Mouse (Mus musculus) embryonic fibroblast, embryonic 13.5 days (primary cell): ENCODE results near the gene Gpr142. TPM values are rescaled to one million over a fixed set of nuclear protein-coding genes. Genes with fewer than 3 reads are reported as not detected.

Source experiments
- H3K27ac ChIP-seq: 2 replicates; pipeline ENCODE4 v1.5.1; 2012; ENCODE audit warnings: low read length, control low read depth, inconsistent platforms; ENCODE audit not compliant: insufficient read depth
- H3K4me1 ChIP-seq: 2 replicates; pipeline ENCODE4 v1.6.1; 2011; ENCODE audit warnings: low read length; ENCODE audit not compliant: control insufficient read depth, insufficient read depth
- H3K4me3 ChIP-seq: 2 replicates; pipeline ENCODE4 v1.5.1; 2011; ENCODE audit warnings: mild to moderate bottlenecking, control low read depth, low read length; ENCODE audit not compliant: insufficient read depth
- CTCF ChIP-seq: IDR thresholded peaks from 2 replicates; pipeline ENCODE4 v1.5.1; 2011; ENCODE audit warnings: mild to moderate bottlenecking, control low read depth, low read length, moderate library complexity, borderline replicate concordance; ENCODE audit not compliant: insufficient read depth
- POLR2A ChIP-seq: IDR thresholded peaks from 2 replicates; pipeline ENCODE4 v1.6.1; 2011; ENCODE audit warnings: low read depth, mild to moderate bottlenecking, control low read depth, low read length, moderate library complexity
- polyA plus RNA-seq: library from polyadenylated mRNA; stranded (reverse); fragments of >200 nt; gene quantifications from 2 replicates; pipeline ENCODE4 v1.2.4, GENCODE M21; 2011; ENCODE audit warnings: low read depth; ENCODE audit not compliant: missing spikeins, insufficient read length

The Gpr142 gene
- polyA plus RNA-seq, 1 experiment = not detected

GRCm38 (mm10) chr11:114812731-114813240 lies 14.1 kb downstream of the Gpr142 start:
- TF ChIP-seq CTCF = peak; percentile 69
- no peak for TF ChIP-seq POLR2A
- H3K27ac ChIP-seq = no peak overlapping the region

GRCm38 (mm10) chr11:114814873-114815592 lies 16.3 kb downstream of the Gpr142 start:
- Histone ChIP-seq H3K27ac (no peak overlapping the region), H3K4me3 (no peak overlapping the region), H3K4me1 (no peaks in the 10 kb centered on the region)
- no peak for TF ChIP-seq POLR2A
- TF ChIP-seq CTCF = no peak

More at GRCm38 (mm10) chr11:114812731-114813240, 14.1 kb downstream of the Gpr142 start:
- Histone ChIP-seq H3K4me1 (no peaks in the 10 kb centered on the region), H3K4me3 (no peak overlapping the region)

- H3K4me1 ChIP-seq = no peaks in the 10 kb centered on the region
- H3K4me3 ChIP-seq = no peak overlapping the region
- no peak overlapping the region for H3K27ac ChIP-seq
- TF ChIP-seq POLR2A (no peak), CTCF (no peak)
These were observed 18.2 kb downstream of the Gpr142 start for GRCm38 (mm10) chr11:114816934-114817333.

- Histone ChIP-seq H3K27ac (no peak overlapping the region), H3K4me3 (no peak overlapping the region), H3K4me1 (no peaks in the 10 kb centered on the region)
- TF ChIP-seq CTCF (no peak), POLR2A (no peak)
These were observed 19.5 kb downstream of the Gpr142 start for GRCm38 (mm10) chr11:114818185-114818584.

GRCm38 (mm10) chr11:114819110-114819509 lies 20.4 kb downstream of the Gpr142 start:
- H3K4me1 ChIP-seq = peaks cover 2% of the 10 kb centered on the region; the same call in 1 of the 2 replicates
- H3K27ac ChIP-seq = no peak overlapping the region
- no peak overlapping the region for H3K4me3 ChIP-seq
- TF ChIP-seq POLR2A (no peak), CTCF (no peak)

GRCm38 (mm10) chr11:114820444-114820843 lies 21.7 kb downstream of the Gpr142 start:
- Histone ChIP-seq H3K27ac (no peak overlapping the region), H3K4me3 (no peak overlapping the region), H3K4me1 (peaks cover 2% of the 10 kb centered on the region; the same call in 1 of the 2 replicates)
- TF ChIP-seq POLR2A = no peak
- TF ChIP-seq CTCF = no peak

GRCm38 (mm10) chr11:114821325-114821724 lies 22.6 kb downstream of the Gpr142 start:
- no peak overlapping the region for H3K4me3 ChIP-seq
- TF ChIP-seq CTCF = no peak
- peaks cover 2% of the 10 kb centered on the region; the same call in 1 of the 2 replicates for H3K4me1 ChIP-seq
- no peak overlapping the region for H3K27ac ChIP-seq

- Histone ChIP-seq H3K27ac (peak overlapping the region; percentile 44; the same call in 1 of the 2 replicates), H3K4me1 (peaks cover 2% of the 10 kb centered on the region; the same call in 1 of the 2 replicates), H3K4me3 (no peak overlapping the region)
- TF ChIP-seq POLR2A (no peak), CTCF (no peak)
These were observed 24.0 kb downstream of the Gpr142 start for GRCm38 (mm10) chr11:114822727-114823126.

GRCm38 (mm10) chr11:114823199-114823725 lies 24.5 kb downstream of the Gpr142 start:
- TF ChIP-seq CTCF (no peak), POLR2A (no peak)
- H3K4me3 ChIP-seq = no peak overlapping the region
- H3K4me1 ChIP-seq = peaks cover 2% of the 10 kb centered on the region; the same call in 1 of the 2 replicates
- H3K27ac ChIP-seq = peak overlapping the region; percentile 12; the same call in 1 of the 2 replicates

- TF ChIP-seq POLR2A (no peak), CTCF (no peak)
- Histone ChIP-seq H3K4me3 (no peak overlapping the region), H3K27ac (no peak overlapping the region), H3K4me1 (peaks cover 2% of the 10 kb centered on the region; the same call in 1 of the 2 replicates)
These were observed 28.0 kb downstream of the Gpr142 start for GRCm38 (mm10) chr11:114826686-114827085.
